Mouse (Mus musculus): ENCODE results near the gene Hist1h1t. TPM values are rescaled to one million over a fixed set of nuclear protein-coding genes. Genes with fewer than 3 reads are reported as not detected.

Hist1h1t gene
- polyA plus RNA-seq, 1 experiment = not detected

GRCm38 (mm10) chr13:23730479-23730878, 34.9 kb downstream of the Hist1h1t start:
- Histone ChIP-seq H3K9me3 (no peaks in the 10 kb centered on the region), H3K4me3 (replicated peaks) (no peak overlapping the region), H3K27me3 (replicated peaks) (no peaks in the 10 kb centered on the region), H3K36me3 (replicated peaks; ENCODE audit: low read length) (no peaks in the 10 kb centered on the region), H3K4me1 (peaks cover 19% of the 10 kb centered on the region)
- TF ChIP-seq GATA1 (IDR thresholded peaks at IDR 0.05; ENCODE audit: borderline replicate concordance, low read length) (no peak), FLI1 (IDR thresholded peaks at IDR 0.05; ENCODE audit: low read length) (no peak)

DNA sequence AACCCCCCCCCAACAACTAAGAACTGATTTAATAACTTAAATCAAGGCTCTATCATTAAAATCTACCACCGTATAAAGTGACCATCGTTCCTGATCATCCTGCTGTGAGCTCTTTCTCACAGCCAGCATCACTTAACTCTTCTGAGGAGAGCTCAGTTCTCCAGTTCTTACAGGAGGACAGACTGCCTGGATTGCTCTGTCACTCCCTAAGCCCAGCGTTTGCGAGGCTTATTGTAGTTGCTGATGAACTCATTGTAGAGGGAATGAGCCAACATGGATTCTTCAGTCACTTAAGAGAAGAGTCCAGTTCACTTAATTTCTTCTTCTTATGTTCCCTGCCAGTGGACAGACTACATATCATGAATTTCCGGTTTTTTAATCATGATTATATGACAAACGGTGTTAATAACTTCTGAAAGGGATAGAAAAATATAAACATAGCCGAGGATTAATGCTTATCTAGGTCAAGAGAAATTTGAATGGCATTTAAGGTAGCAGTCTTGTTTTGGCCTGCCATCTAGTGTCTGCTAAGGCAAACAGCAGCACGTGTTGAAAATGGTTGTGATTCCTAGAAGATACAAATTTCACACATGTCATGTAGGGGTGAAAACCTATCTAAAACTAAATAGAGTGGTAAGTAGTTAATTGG, 36.7 kb downstream of the Hist1h1t start:
- no peaks in the 10 kb centered on the region for H3K9me3 ChIP-seq
- H3K27me3 ChIP-seq (replicated peaks) = no peaks in the 10 kb centered on the region
- H3K4me3 ChIP-seq (replicated peaks) = no peak overlapping the region
- peaks cover 19% of the 10 kb centered on the region for H3K4me1 ChIP-seq
- no peaks in the 10 kb centered on the region for H3K36me3 ChIP-seq (replicated peaks; ENCODE audit: low read length)
- TF ChIP-seq FLI1 (IDR thresholded peaks at IDR 0.05; ENCODE audit: low read length) (no peak), GATA1 (IDR thresholded peaks at IDR 0.05; ENCODE audit: borderline replicate concordance, low read length) (no peak)

- Histone ChIP-seq H3K4me1 (peaks cover 20% of the 10 kb centered on the region), H3K4me3 (replicated peaks) (no peak overlapping the region), H3K27me3 (replicated peaks) (no peaks in the 10 kb centered on the region), H3K36me3 (replicated peaks; ENCODE audit: low read length) (no peaks in the 10 kb centered on the region), H3K9me3 (no peaks in the 10 kb centered on the region)
- TF ChIP-seq GATA1 (IDR thresholded peaks at IDR 0.05; ENCODE audit: borderline replicate concordance, low read length) = no peak
- TF ChIP-seq FLI1 (IDR thresholded peaks at IDR 0.05; ENCODE audit: low read length) = no peak
Observed at GRCm38 (mm10) chr13:23737091-23737490, 41.5 kb downstream of the Hist1h1t start.

GRCm38 (mm10) chr13:23738041-23738440, 42.4 kb downstream of the Hist1h1t start:
- peaks cover 23% of the 10 kb centered on the region for H3K4me1 ChIP-seq
- TF ChIP-seq FLI1 (IDR thresholded peaks at IDR 0.05; ENCODE audit: low read length) (no peak), GATA1 (IDR thresholded peaks at IDR 0.05; ENCODE audit: borderline replicate concordance, low read length) (no peak)
- no peaks in the 10 kb centered on the region for H3K27me3 ChIP-seq (replicated peaks)
- H3K4me3 ChIP-seq (replicated peaks) = peak overlapping the region; percentile 95
- H3K9me3 ChIP-seq = no peaks in the 10 kb centered on the region
- no peaks in the 10 kb centered on the region for H3K36me3 ChIP-seq (replicated peaks; ENCODE audit: low read length)

DNA sequence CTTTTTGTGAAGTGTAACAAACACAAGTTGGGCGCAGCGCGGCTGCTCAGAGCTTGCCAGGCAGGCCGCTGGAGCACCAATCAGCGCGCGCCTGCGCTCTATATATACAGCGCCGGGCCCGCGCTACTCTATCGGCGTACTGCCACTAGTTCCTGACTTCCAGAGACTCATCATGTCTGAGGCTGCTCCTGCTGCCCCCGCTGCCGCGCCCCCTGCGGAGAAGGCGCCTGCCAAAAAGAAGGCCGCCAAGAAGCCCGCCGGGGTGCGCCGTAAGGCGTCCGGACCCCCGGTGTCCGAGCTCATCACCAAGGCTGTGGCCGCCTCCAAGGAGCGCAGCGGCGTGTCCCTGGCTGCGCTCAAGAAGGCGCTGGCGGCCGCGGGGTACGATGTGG, 43.1 kb downstream of the Hist1h1t start, which contains the start of gene Hist1h1c:
Gene Hist1h1c (plus strand): TSS at position 132 of the 392 bp plus-strand sequence.
- no peaks in the 10 kb centered on the region for H3K27me3 ChIP-seq (replicated peaks)
- peak within 1 kb of the TSS; percentile 95 for H3K4me3 ChIP-seq (replicated peaks)
- H3K9me3 ChIP-seq = no peaks in the 10 kb centered on the region
- H3K4me1 ChIP-seq = peaks cover 25% of the 10 kb centered on the region
- TF ChIP-seq GATA1 (IDR thresholded peaks at IDR 0.05; ENCODE audit: borderline replicate concordance, low read length) = no peak
- no peak for TF ChIP-seq FLI1 (IDR thresholded peaks at IDR 0.05; ENCODE audit: low read length)
- no peaks in the 10 kb centered on the region for H3K36me3 ChIP-seq (replicated peaks; ENCODE audit: low read length)

GRCm38 (mm10) chr13:23739069-23739921, 43.7 kb downstream of the Hist1h1t start:
- H3K4me3 ChIP-seq (replicated peaks) = peak overlapping the region; percentile 95
- H3K27me3 ChIP-seq (replicated peaks) = no peaks in the 10 kb centered on the region
- peaks cover 30% of the 10 kb centered on the region for H3K4me1 ChIP-seq
- no peaks in the 10 kb centered on the region for H3K9me3 ChIP-seq
- TF ChIP-seq FLI1 (IDR thresholded peaks at IDR 0.05; ENCODE audit: low read length) (no peak), GATA1 (IDR thresholded peaks at IDR 0.05; ENCODE audit: borderline replicate concordance, low read length) (no peak)
- no peaks in the 10 kb centered on the region for H3K36me3 ChIP-seq (replicated peaks; ENCODE audit: low read length)

GRCm38 (mm10) chr13:23739922-23740252, 44.3 kb downstream of the Hist1h1t start:
- H3K36me3 ChIP-seq (replicated peaks; ENCODE audit: low read length) = no peaks in the 10 kb centered on the region
- no peaks in the 10 kb centered on the region for H3K9me3 ChIP-seq
- H3K4me1 ChIP-seq = peaks cover 35% of the 10 kb centered on the region
- H3K4me3 ChIP-seq (replicated peaks) = peak overlapping the region; percentile 95
- no peaks in the 10 kb centered on the region for H3K27me3 ChIP-seq (replicated peaks)
- no peak for TF ChIP-seq FLI1 (IDR thresholded peaks at IDR 0.05; ENCODE audit: low read length)
- TF ChIP-seq GATA1 (IDR thresholded peaks at IDR 0.05; ENCODE audit: borderline replicate concordance, low read length) = no peak

DNA sequence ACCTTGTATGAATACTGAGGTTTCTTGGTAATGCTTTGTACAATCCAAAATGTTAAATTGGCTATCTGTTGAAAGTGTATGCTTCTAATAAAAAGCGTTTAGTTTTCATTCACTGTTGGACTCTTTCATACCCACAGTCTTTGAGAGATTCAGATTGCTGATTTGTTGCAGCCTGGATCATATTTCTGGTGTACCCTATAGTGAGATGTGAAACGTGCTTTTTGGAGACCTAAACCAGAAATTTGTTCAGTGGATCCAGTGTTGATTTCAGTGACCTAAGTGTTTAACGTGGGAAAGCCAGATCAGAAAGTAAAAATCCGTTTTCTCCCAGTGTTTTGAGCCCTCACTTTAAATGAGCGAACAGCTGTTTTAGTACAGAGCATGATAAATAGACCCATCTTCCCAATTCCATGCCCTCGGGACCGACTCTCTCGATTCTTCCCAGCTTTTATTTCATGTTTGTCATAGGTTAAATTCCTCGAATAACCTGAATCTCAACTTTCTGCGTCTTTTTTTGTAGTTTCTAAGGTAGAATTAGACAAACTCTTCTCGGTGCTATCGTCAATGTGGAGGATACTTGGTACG, 44.7 kb downstream of the Hist1h1t start:
- no peak for TF ChIP-seq FLI1 (IDR thresholded peaks at IDR 0.05; ENCODE audit: low read length)
- no peak for TF ChIP-seq GATA1 (IDR thresholded peaks at IDR 0.05; ENCODE audit: borderline replicate concordance, low read length)
- H3K4me3 ChIP-seq (replicated peaks) = peak overlapping the region; percentile 95

GRCm38 (mm10) chr13:23740910-23741309, 45.3 kb downstream of the Hist1h1t start:
- no peaks in the 10 kb centered on the region for H3K36me3 ChIP-seq (replicated peaks; ENCODE audit: low read length)
- H3K27me3 ChIP-seq (replicated peaks) = no peaks in the 10 kb centered on the region
- H3K4me1 ChIP-seq = peaks cover 35% of the 10 kb centered on the region
- H3K9me3 ChIP-seq = no peaks in the 10 kb centered on the region
- peak overlapping the region; percentile 95 for H3K4me3 ChIP-seq (replicated peaks)
- TF ChIP-seq GATA1 (IDR thresholded peaks at IDR 0.05; ENCODE audit: borderline replicate concordance, low read length) = no peak
- TF ChIP-seq FLI1 (IDR thresholded peaks at IDR 0.05; ENCODE audit: low read length) = no peak

More for the DNA sequence above, 44.7 kb downstream of the Hist1h1t start:
- Histone ChIP-seq H3K27me3 (replicated peaks) (no peaks in the 10 kb centered on the region), H3K9me3 (no peaks in the 10 kb centered on the region), H3K4me1 (peaks cover 35% of the 10 kb centered on the region), H3K36me3 (replicated peaks; ENCODE audit: low read length) (no peaks in the 10 kb centered on the region)

DNA sequence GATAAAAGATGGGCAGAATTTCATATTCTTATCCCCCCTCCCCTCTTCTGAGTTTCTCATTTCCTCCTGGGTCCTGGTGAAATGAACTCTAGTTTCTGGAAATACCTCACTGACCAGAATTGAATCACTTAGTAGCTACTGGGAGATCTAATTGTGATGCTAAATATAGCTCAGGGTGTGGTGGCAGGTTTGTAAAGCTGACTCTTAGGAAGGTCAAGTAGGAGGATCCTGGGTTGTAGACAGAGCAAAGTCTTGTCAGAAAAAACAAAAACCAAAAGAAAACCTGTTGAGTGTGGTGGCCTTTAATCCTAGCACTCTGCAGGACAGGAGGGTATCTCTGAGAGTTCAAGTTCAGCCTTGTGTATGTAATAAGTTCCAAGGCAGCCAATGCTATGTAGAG, 46.4 kb downstream of the Hist1h1t start:
- Histone ChIP-seq H3K27me3 (replicated peaks) (no peaks in the 10 kb centered on the region), H3K36me3 (replicated peaks; ENCODE audit: low read length) (no peaks in the 10 kb centered on the region), H3K4me1 (peaks cover 36% of the 10 kb centered on the region), H3K4me3 (replicated peaks) (peak overlapping the region; percentile 14), H3K9me3 (no peaks in the 10 kb centered on the region)
- TF ChIP-seq FLI1 (IDR thresholded peaks at IDR 0.05; ENCODE audit: low read length) (no peak), GATA1 (IDR thresholded peaks at IDR 0.05; ENCODE audit: borderline replicate concordance, low read length) (no peak)

All from megakaryocyte, embryonic 14.5 days (primary cell).